Mouse (Mus musculus) monocyte, adult 2 months (primary cell): ENCODE measurements around the gene Rplp1.
A peak's percentile ranks its signal among the peaks of the same experiment; 100 is the strongest.

ENCODE experiments used
- DNase-seq, 2 experiments: peaks; one replicate each; pipeline ENCODE4 v3.0.0; 2022; ENCODE audit warnings: low spot score in 2 of 2, low read depth in 1 of 2

Gene Rplp1

DNA sequence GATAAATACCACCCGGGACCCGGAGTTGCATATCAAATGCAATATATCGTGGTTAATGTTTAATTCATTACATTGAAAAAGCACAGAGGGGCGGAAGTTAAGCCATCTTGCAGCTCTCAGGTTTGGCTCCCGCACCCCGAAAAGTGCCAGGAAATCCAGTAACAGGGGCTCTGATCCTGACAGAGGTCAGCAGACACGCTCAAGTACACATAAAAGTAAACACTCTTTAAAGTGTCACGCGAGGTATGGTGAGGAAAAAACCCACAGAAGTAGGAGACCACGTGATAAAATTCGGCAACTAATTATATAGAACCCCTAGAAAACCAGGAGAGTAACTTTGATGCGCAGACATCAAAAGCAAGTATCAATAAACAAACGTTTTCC lies 567 bp upstream of the Rplp1 start:
- DNase-seq: no peak

DNA sequence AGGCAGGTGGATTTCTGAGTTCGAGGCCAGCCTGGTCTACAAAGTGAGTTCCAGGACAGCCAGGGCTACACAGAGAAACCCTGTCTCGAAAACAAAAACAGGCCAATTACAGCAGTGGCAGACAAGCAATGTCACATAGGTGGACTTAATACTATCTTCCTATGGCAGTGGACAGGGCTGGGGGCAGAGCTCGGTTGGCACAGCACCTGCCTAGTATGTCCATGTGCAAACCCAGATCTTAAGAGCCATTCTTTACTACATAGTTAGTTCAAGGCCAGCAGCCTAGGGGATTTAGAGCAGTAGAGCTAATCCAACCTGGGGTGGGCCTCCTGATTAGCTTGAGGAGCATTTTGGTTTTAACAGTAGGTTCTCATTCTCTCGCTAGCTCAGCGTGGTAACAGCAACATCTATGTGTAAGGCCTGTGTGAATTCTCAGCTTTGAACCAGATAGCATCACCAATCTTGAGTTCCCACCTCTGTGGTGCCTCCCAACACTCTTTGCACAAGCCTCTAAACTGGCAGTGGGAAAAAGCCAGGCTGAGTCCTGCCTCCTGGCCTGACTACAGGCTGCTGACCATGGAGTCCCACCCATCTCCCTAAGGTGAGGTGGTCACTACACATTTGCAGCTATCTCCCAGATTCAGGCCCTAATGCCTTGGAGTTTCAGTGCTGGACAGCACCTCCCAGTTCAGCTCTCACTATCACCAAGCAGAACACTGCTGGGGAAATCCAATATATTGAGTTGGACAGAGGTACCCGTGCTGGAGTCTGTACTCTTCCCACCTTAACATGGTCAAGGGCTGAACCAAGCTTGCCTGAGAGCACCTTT lies 2.8 kb downstream of the Rplp1 start:
- DNase-seq: no peak

DNA sequence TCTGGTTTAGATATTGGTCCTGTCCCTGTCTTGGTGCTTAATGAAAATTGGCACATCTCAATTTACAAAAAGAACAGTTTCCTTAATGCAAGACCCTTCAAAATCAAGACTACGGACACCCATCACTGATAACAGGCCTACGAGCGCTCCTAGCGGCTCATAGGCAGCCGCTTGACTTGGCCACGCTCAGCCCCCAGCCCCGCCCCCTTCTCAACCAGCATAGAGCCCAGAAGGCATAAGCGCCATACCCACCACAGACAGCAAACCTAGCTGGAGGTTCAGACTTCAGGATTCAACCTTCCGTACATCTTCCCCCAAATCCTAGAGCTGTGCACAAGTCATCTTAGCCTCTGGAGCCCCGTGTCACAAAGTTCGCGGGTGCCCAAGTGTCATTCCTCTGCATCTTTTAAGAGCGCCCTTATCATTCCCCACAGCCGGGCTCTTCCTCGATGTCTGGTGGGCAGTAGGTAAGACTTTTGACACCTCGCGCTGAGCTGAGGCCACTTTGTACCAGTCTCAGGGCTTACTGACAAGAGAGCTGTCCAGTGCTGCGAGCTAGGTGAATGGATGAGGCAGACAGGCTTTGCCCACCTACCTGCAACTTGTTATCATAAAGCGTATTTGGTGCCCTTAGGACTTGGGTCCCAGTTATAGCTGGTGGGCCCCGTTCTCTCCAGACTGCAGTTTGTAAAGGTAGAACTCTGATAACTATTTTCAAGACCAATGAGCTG lies 3.7 kb downstream of the Rplp1 start:
- no peak for DNase-seq

DNA sequence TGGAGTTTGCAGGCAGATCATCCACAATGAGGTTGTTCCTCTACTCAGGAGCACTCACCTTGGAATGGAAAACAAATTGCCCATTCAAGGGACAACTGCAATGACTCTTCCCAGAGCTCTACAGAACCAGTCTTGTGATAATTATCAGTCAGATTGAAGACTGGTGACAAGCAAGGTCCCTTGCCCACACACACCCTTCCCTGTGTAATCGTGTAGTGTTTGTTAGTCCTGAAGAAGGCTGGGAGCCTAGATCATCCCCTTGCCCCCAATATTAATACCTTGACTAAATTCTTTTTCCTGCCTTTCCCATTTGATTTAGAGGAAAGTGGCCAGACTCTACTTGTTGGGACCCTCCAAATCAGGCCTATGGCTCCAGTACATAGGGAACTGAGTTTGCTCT lies 4.7 kb downstream of the Rplp1 start:
- DNase-seq: no peak

DNA sequence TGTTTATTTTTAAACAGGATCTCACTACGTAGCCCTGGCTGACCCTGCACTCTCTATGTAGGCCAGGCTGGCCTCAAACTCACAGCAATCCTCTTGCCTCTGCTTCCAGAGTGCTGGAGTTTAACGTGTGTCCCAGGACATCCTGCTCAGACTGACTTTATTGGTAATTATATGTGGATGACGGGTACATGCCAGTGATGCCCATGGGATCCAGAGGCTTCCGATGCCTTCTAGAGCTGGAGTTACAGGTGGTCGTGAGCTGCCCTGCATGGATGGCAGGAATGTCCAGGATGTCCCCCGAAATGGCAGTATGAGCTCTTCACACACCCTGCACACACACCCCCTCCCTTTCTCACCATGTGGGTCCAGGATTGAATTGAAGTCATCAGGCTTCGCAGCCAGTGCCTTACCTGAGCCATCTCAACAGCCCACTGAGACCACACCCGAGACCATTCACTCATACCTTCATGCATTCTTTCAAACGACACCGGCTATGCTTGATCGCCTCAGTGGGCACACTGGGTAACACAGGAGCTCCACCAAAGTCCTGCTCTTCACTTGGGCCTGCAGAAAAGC lies 5.4 kb downstream of the Rplp1 start:
- DNase-seq: no peak

DNA sequence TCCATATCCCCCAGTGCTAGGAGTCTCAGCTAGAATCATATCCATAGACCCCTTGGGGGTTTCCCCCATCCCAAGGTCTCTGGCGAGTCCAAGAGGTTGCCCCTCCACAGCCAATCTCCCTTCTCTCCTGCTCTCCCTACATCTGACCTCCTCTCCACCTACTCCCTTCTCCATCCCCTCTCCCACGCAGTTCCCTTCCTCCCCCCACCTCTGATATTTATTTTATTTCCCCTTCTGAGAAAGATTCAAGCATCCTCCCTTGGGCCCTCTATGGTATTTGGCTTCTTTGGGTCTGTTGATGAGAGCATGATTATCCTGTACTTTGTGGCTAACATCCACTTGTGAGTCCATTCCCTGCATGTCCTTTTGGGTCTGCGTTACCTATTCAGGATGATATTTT lies 6.0 kb downstream of the Rplp1 start:
- DNase-seq: no peak

DNA sequence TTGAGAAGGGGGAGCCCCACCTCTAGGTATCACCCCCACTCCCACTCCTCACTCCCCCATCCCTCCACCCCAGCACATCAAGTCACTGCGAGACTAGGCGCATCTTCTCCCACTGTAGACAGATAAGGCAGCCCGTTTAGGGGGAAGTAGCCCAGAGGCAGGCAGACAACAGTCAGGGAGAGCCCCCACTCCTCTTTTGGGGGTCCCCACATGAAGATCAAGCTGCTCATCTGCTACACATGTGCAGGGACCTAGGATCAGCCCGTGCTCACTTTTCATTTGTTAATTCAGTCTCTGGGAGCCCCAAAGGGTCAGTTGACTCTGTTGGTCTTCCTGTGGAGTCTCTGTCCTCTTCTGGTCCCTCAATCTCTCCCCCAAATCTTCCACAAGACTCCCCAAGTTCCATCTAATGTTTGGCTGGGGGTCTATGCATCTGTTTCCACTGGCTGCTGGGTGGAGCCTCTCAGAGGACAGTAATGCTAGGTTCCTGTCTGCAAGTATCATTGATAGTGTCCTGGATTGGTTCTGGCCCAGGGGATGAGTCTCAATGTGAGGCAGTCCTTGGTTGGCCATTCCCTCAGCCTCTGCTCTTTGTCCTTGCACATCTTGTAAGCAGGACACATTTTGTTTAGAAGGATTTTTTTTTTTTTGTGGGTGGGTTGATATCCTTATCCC lies 6.6 kb downstream of the Rplp1 start:
- no peak for DNase-seq

DNA sequence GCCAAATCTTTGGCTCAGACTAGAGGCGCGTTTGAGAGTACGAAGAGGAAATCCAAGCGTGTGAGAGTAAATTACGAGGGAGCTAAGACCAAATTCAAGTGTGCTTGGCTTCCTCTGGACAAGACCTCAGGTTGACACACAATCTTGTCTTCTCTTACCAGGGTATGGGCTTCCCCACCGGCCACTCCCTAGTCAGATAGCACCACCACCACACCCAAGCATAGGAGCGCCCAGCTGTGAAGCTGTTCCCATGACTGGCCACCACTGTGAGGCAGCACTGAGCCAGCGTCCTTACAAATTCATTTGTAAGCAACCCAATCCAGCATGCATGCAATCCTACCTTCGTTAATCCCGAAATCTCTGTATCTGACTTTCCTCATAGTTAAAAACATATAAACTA lies 7.4 kb downstream of the Rplp1 start:
- DNase-seq: peak in 1 of 2 experiments; percentile 31

DNA sequence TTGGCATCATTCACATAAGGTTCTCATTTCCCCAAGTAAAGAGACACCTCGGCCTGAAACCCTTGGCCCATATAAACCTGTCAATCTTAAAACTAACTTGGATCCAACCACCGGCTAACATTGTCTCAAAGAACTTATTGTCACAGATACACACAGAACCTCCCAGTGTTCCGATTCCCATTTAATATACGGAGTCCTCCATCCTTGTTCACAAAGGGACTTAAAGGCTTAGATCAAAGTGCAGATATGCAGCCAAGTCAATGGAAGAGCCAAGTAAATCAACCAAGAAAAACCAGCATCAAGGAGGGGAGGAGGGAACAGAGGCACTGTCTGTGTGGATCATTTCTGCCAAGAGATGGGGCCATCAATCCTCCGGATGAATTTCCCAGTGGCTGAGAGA lies 8.8 kb downstream of the Rplp1 start:
- DNase-seq: no peak

DNA sequence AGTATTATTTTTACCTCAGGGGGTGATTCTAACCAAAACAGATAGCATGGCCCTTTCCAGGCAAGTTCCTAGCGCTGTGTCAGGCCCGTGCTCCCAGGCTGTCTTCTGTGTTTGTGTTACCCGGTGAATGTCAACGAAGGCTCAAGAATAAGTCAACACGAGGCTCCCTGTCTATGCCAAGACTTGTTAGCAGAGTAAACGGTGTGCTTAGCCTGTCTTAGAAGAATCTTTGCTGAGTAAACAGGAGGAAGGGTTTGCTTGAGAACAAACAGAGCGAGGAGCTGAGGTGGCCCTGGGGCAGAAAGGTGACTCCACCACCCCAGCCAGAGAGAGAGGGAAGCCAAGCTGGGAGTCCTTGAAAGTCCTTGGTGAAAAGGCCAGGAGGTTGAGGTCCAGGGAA lies 10.1 kb downstream of the Rplp1 start:
- DNase-seq: no peak

DNA sequence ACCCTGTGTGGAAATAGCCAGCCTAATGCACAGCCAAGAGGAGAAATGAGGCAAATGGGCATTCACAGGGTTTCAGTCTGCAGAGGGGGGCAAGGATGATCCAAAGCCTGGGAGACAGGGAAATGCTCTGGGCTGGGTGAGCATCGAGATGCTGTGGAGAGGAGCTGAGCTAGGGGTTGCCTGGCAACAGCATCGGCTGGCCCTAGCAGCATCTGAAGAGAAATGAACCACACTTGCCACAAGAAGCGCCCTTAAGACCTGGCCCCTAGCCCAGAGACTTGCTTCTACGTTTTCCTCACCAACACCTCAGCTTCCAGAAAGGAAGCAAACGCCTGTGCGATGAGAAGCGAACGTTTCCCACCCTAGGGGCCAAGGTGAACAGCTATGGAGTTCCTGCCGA lies 11.9 kb downstream of the Rplp1 start:
- DNase-seq: no peak

DNA sequence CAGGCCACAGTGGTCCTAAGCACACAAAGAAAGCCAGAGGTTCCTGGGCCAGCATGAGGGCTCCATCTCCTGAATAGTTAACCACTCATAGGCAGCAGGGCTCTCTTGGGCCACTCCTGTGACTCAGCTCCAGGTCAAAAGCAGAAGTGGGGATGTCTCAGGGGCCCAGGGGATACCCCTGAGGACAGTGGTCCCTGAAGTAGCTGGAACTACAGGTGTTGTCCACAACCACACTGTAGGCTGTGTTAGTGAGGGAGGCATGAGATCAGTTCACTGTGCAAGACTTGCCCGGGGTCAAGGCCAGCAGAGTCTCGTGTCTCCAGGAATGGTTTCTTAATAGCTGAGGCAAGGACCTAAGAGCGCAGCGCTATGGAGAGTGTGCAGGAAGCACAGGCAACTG lies 12.8 kb downstream of the Rplp1 start:
- DNase-seq: no peak

DNA sequence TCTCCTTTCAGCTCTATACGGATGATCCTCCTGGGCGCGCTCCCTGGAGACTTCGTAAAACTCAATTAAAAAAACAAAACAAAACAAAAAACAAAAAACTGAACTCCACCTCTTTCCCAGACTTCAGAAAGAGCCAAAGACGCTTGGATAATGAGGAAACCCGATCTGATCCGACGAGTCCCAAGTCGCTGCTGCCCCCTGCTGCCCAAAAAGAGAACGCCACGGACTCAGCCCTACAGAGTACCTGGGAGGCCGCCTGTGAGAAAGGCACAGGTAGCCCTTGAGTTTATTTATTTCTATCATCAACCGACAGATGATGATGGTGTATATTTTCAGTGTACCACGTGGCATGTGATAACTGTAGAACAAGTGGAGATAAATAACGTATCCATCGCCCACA lies 14.5 kb downstream of the Rplp1 start:
- peak in 1 of 2 experiments; percentile 29 for DNase-seq

DNA sequence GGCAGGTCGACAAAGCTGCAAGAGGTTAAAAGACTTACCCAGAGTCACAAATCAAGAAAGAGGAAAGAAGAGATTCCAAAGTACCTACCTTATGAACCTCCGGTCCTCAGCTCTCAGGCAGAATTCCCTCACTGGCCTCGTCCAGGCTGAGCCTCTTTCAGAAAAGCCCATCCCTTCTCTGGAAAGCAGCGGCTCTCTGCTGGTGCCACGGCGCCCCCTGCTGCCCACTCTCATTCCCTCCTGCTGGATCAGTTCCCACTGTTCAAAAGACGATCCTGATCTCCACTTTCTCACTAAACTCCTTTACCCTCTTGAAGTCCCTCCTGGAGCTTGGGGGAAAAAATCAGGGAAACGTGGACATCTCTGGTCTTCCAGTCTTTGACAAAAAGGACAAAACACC lies 15.9 kb downstream of the Rplp1 start:
- DNase-seq: peak in 1 of 2 experiments; percentile 46

DNA sequence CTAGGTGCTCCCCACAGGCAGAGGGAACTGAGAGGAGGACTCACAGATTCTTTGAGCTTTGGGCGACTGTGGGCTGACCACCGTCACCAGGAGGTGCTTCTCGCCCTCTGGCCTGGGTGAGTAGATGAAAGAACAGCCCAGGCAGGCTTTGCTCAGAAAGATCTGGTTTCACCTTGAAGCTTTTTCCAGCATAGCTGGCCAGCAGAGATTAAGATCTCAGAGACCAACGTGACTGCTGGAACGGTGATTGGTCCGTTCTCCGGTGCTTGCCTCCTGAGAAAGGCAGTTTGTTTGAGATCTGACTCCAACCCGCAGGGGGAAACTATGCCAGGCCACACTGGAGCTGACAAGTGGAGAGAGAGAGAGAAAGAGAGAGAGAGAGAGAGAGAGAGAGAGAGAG lies 19.3 kb downstream of the Rplp1 start:
- no peak for DNase-seq

DNA sequence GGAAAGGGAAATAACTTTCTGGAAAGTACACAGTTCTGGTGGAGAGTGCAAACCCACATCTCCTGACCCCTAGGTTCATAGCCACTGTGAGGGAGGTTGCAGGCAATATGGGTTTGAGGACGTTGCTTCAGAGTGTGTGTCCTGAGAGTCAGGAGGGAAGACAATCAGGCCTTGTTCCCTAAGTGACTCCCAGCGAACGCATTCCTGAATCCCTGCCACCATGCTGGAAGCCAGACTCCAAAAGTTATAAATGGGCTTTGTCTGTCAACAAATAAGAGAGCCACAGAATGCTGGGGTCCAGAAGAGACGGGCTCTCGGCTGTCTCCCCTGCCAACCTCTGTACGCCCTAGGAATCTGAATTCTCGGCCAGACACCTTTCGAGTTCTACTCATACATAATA lies 24.5 kb downstream of the Rplp1 start:
- DNase-seq: no peak

DNA sequence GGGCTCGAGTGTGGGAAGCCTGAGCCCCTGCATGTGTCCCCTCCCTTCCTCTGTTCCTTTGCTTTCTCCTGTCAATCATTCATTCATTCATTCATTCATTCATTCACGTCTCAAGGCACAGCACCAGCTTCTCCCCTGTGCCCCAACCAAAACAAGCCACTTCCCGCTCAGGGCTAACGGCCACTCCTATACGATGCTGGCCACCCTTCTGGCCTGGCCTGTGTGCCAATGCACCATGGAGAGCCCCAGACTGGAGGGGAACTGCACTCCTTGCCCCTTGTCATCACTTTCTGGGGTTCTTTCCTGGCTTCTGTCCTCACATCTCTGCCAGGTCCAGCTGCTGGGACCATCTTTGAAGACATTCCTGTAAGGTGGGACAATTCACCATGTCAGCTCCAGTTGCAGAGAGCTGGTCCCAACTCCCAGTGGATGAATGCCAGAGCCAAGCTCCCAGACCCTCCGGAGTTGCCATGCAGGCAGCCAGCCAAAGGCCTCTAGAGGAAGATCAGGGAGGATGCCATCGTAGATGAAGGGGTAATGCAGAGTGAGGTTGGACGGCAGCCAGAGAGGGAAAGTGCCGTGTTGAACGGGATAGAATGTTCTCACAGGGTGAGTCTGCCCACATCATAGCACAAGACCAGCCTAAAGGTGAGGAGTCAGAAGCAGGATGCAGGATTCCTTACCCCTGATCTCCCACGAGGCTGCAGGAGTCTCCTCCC lies 26.5 kb downstream of the Rplp1 start:
- no peak for DNase-seq

DNA sequence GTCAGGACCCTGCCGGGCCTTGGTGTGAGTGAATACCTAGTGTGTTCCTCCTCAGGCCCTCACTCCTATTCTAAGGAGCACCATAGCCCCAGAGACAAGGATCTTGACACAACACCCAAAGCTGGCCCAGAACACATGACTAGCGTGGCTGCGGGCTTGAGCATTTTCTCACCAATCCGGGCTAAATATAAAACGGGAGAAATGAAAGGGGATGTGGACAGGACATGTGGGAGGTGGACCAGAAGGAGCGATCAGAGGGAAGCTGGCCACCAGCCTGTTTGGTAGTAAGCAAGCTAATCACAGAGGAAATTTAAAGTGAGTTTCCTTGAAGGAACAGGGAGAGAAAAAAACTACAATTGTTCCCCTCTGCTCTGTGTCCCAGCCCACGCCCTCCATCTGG lies 28.4 kb downstream of the Rplp1 start:
- DNase-seq: no peak

DNA sequence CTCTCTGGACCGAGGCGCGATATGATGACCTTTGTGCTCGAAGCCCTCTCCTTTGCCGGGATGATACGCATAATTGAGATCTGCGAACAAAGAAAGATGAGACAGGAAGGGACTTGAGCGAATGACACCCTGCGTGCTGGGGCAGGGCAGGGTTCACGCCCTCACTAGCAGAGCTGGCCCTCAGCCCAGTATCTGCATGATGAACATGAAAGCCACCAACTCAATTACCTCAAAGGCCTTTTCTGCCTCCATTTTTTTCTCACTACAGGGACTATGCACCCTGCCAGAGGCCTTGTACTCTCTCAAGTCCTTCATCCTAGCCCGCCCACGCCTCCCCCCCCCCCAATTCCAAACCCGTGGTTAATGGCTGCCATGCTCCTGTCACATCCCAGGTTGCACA lies 29.4 kb downstream of the Rplp1 start:
- no peak for DNase-seq

DNA sequence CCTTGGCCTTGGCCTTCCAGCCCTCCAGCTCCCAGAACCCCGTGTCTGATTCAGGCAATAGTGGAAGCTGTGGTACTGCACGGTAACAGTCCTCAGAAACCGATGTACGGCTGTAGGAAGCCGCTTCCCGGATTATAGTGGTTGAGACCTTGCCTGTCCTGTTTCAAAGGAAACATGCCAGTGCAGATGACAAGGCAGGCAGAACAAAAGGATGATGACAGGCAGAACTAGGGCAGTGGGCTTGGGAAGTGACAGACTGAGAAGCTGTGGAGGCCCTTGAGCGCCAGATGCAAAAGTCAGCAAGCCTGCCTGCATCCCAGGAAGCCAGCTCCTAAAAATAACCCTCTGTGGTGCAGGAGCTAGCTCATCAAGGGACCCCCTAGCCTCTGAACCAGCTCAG lies 30.0 kb downstream of the Rplp1 start:
- no peak for DNase-seq

DNA sequence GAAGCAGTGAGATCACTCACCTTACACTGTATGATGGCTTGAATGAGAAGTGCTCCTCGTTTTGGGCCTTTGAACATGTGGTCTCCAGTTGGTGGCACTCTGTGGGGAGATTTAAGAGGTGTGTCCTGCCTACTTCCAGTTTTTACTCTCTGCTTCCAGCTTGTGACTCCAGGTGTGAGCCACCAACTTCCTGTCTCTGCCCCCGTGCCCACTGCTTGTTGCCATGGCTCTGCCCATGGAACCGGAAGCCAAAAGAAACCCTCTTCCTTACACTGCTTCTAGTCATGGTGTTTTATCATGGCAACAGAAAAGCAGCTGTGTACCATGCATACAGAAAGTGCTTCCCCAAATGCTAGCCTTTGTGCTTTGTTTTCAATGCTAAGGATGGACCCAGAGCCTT lies 32.2 kb downstream of the Rplp1 start:
- DNase-seq: no peak
